Mouse (Mus musculus) thymus, adult 2 months (tissue): ENCODE measurements around the gene Cbfb. TPM values are rescaled to one million over a fixed set of nuclear protein-coding genes. Genes with fewer than 3 reads are reported as not detected.

ENCODE experiments used
- DNase-seq: peaks from one replicate; pipeline ENCODE4 v3.0.0; 2021
- H3K27ac ChIP-seq: fragments of 200-500 bp; 2 replicates; pipeline ENCODE4 v1.5.1; 2012; ENCODE audit warnings: low read length, control low read depth; ENCODE audit not compliant: control insufficient read depth, insufficient read depth
- H3K27me3 ChIP-seq: fragments of 200-500 bp; 2 replicates; pipeline ENCODE4 v1.6.1; 2012; ENCODE audit warnings: mild to moderate bottlenecking, low read length, moderate library complexity, mixed read lengths; ENCODE audit not compliant: control insufficient read depth, insufficient read depth
- H3K36me3 ChIP-seq: fragments of 200-500 bp; 2 replicates; pipeline ENCODE4 v1.6.1; 2012; ENCODE audit warnings: mild to moderate bottlenecking, low read length, moderate library complexity; ENCODE audit not compliant: control insufficient read depth, insufficient read depth
- H3K4me1 ChIP-seq: fragments of 200-500 bp; replicated peaks from 2 replicates; pipeline ENCODE4 v1.6.1; 2012; ENCODE audit warnings: low read length; ENCODE audit not compliant: control insufficient read depth, insufficient read depth
- H3K4me3 ChIP-seq: fragments of 200-500 bp; 2 replicates; pipeline ENCODE4 v1.5.1; 2012; ENCODE audit warnings: mild to moderate bottlenecking, low read length, control low read depth, moderate library complexity; ENCODE audit not compliant: control insufficient read depth, insufficient read depth
- CTCF ChIP-seq: fragments of 200-500 bp; IDR thresholded peaks from 2 replicates; pipeline ENCODE4 v1.5.1; 2012; ENCODE audit warnings: mild to moderate bottlenecking, control low read depth, low read length, moderate library complexity, borderline replicate concordance; ENCODE audit not compliant: control insufficient read depth, poor library complexity, insufficient read depth; ENCODE audit errors: extremely low read depth
- POLR2A ChIP-seq: fragments of 200-500 bp; IDR thresholded peaks from 2 replicates; pipeline ENCODE4 v1.6.1; 2012; ENCODE audit warnings: mild to moderate bottlenecking, low read length, control low read depth, moderate library complexity; ENCODE audit not compliant: control insufficient read depth, poor library complexity, insufficient read depth; ENCODE audit errors: extremely low read depth
- WGBS: fragments of 180-500 bp; shearing (Covaris S2); methylation state at CpG from one replicate; pipeline ENCODE4 v1.1.7; 2018; 5-methylcytosine and 5-hydroxymethylcytosine counted together
- polyA plus RNA-seq: library from polyadenylated mRNA; depleted of rRNA; stranded (reverse); fragments of >200 nt; gene quantifications from 2 replicates; pipeline ENCODE4 v1.2.3, GENCODE M21; 2012; rRNA removed

Gene Cbfb
- 26.7 and 34.4 TPM in 2 replicates for polyA plus RNA-seq

GRCm38 (mm10) chr8:105170381-105171115, at the start of gene Cbfb:
Gene Cbfb (plus strand): TSS chr8:105170674.
- H3K27me3 ChIP-seq, result no peaks in the 10 kb centered on the region
- under 1% methylated on average over 79 of the region's 86 CpGs for WGBS
- H3K36me3 ChIP-seq, result no peaks in the 10 kb centered on the region
- peak; percentile 97 for DNase-seq
- peak within 1 kb of the TSS; percentile 80 for H3K4me3 ChIP-seq
- 0 out of 2 replicates have a peak, but pooled peaks have one; percentile 7 for TF ChIP-seq CTCF
- 0 out of 2 replicates have a peak, but pooled peaks have one; percentile 31 for TF ChIP-seq POLR2A
- peak within 1 kb of the TSS; percentile 70 for H3K27ac ChIP-seq
- peaks cover 2% of the 10 kb centered on the region; the same call in 1 of the 2 replicates for H3K4me1 ChIP-seq

DNA sequence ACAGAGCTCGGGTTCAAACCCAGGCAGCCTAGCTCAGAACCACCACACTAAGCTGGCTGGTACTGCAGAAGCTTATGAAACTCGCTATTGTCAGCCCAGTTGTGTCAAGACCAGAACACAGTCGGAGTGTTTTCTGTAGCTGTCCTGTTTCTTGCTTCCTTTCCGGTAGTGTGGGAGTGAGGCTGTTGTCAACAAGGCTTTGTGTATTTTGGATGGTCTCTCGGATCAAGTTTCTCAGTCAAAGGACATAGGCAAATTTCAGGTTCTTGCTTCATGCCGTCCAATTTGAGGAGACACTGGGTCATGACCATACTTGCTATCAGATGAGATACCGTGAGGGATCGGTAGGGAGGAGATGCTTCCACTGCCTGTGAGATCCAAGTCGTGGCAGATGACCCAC, 40.6 kb upstream of the Cbfb start:
- Histone ChIP-seq H3K27ac (no peak overlapping the region), H3K4me1 (no peaks in the 10 kb centered on the region), H3K36me3 (no peaks in the 10 kb centered on the region), H3K4me3 (no peak overlapping the region), H3K27me3 (no peaks in the 10 kb centered on the region)
- 88% methylated on average over 9 of the region's 9 CpGs for WGBS
- DNase-seq, result no peak
- TF ChIP-seq CTCF (no peak), POLR2A (no peak)

DNA sequence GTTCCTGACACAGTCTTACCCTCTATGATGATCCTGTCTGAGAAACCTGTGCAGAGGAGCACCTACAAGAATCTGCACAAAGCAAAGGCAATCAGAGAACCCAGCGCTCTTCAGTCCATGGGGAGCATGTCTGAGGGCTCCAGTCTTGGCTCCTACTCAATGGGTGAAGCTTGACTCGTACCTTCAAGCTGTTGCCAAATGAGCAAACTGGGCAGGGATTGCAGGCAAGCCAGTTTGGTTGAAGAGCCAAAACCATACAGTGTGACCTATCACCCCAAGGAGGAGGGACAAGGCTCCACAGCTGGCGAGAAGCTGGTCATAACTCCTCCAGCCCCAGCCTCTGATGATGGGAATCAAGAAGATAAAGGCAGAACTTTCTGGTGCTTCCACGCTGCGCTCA, 39.0 kb upstream of the Cbfb start, which contains the start of gene Ces4a:
TSS of gene Ces4a (plus strand) at position 292 of the 400 bp plus-strand sequence.
- no peak for DNase-seq
- no peak within 1 kb of the TSS for H3K27ac ChIP-seq
- 87% methylated on average over 5 of the region's 5 CpGs for WGBS
- no peaks in the 10 kb centered on the region for H3K36me3 ChIP-seq
- H3K4me3 ChIP-seq, result no peak within 1 kb of the TSS
- no peaks in the 10 kb centered on the region for H3K27me3 ChIP-seq
- no peaks in the 10 kb centered on the region for H3K4me1 ChIP-seq
- TF ChIP-seq POLR2A (no peak), CTCF (no peak)

GRCm38 (mm10) chr8:105138423-105138822, 32.1 kb upstream of the Cbfb start:
- 20% methylated on average over 4 of the region's 4 CpGs for WGBS
- TF ChIP-seq POLR2A, result no peak
- TF ChIP-seq CTCF, result peak; percentile 40; the same call in 1 of the 2 replicates
- peak; percentile 71 for DNase-seq
- H3K36me3 ChIP-seq, result no peaks in the 10 kb centered on the region
- no peak overlapping the region for H3K4me3 ChIP-seq
- no peaks in the 10 kb centered on the region for H3K27me3 ChIP-seq
- H3K27ac ChIP-seq, result no peak overlapping the region
- H3K4me1 ChIP-seq, result no peaks in the 10 kb centered on the region; the same call in 1 of the 2 replicates

GRCm38 (mm10) chr8:105142395-105142794, 28.1 kb upstream of the Cbfb start:
- DNase-seq, result no peak
- Histone ChIP-seq H3K27ac (no peak overlapping the region), H3K4me1 (no peaks in the 10 kb centered on the region; the same call in 1 of the 2 replicates), H3K27me3 (no peaks in the 10 kb centered on the region), H3K36me3 (no peaks in the 10 kb centered on the region), H3K4me3 (no peak overlapping the region)
- WGBS, result 36% methylated on average over 19 of the region's 19 CpGs
- TF ChIP-seq POLR2A, result no peak
- no peak for TF ChIP-seq CTCF

GRCm38 (mm10) chr8:105151654-105152053, 18.8 kb upstream of the Cbfb start:
- Histone ChIP-seq H3K4me1 (no peaks in the 10 kb centered on the region), H3K36me3 (no peaks in the 10 kb centered on the region), H3K4me3 (no peak overlapping the region), H3K27me3 (peaks cover 4% of the 10 kb centered on the region; the same call in 1 of the 2 replicates), H3K27ac (no peak overlapping the region)
- no peak for DNase-seq
- 90% methylated on average over 4 of the region's 4 CpGs for WGBS
- TF ChIP-seq CTCF (no peak), POLR2A (no peak)
